Mouse (Mus musculus): ENCODE measurements at regions not wholly inside any gene's neighbourhood (a gene's known extent, or its start where the extent isn't known, plus 50 kb on each side); places are given as distances from the start of the nearest gene placed in this dataset.
"Not testable (repeated sequence)": the region's sequence is repeated elsewhere in the genome, so short reads cannot be mapped to it uniquely, and the experiment has no call there.

DNA sequence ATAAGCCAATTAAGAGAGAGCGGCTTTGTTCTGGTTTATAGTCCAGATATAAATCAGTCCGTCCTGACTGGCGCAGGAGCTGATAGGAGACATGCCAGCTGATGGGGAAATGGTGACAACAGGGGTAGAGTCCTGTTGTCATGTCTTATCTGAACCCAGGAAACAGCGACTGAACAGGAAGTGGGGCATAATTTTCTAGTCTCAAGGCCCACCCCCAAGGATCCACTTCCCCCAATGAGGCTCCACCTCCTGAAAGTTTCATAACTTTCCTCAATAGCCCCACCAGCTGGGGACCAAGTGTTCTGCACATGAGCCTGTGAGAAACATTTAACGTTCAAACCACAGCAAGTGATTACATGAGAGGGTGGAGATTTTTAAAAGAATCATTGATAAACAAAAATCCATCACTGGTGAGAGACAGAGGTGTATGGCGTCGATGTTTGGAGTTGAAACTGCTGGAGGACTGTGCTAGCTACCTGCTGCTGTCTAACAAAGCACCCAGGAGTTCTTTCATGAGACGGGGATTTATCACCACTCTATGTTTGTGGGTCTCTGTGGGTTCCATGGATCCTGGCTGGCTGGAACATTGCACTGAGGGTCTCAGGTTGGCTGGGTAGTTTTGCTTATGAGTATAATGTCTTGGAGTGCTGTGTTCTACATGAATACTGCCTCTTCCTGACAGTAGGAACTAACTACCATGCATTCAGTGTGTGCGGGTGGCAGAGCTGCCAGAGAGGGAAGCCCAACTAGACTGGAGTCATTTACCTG lies 132.0 kb upstream of the Gadl1 start:
- DNase-seq (ENCODE audit: low spot score) = no peak

DNA sequence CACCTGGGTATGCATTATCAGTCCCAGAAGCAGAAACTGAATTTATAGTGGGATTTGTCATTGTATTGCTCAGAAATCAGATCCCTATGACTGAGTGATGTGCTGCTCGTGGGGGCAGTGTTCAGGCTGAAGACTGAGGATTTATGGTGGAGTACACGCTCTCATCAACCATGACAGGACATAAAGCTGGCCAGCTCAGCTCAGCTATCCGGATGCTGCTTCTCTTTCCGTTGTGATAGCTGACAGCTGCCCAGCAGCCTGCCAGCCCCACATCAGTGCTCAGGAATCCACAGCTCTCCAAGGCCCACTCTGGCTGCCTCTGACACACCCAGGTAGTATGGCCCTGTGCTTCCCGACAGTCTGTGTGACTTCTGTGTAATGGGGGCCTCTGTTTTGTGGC lies 130.4 kb upstream of the Gadl1 start:
- DNase-seq (ENCODE audit: low spot score) = no peak

DNA sequence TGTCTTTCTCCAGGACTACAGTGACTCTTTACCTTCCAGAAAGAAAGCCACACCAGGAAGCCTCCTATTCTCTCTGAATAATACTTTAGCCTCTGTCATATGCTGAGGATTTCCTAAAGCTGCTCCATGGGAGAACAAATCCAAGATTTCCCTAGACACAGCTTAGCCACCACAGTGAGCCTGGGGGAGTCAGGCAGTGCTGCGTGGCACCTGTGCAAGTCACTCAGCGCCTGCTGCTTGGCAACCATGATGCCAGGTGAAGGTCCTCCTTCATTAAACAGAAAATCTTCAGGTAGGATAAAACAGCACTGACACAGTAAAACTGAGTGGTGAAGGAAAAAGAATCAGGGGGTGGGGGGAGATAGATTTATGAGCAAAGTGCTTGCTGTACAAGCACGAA lies 109.9 kb upstream of the Gadl1 start:
- DNase-seq (ENCODE audit: low spot score) = no peak

DNA sequence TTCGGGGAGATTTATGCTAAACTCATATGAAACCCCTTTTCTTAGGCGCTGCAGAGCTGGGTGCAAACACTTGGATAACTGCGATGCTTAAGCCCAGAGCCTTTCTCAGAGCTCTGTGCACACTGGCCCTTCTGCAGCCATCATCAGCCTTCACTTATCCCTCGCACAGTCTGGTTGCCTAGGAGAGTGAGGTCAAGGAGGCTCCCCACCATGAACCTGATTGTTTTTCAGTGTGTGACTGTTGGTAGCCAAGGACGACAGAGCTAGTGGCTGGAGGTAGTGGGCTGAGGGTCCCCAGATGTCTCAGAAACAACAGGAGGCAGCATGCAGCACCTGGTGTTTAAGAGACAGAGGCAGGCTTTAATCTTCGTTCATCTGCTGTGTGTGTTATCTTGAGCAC lies 108.6 kb upstream of the Gadl1 start:
- DNase-seq (ENCODE audit: low spot score) = no peak

DNA sequence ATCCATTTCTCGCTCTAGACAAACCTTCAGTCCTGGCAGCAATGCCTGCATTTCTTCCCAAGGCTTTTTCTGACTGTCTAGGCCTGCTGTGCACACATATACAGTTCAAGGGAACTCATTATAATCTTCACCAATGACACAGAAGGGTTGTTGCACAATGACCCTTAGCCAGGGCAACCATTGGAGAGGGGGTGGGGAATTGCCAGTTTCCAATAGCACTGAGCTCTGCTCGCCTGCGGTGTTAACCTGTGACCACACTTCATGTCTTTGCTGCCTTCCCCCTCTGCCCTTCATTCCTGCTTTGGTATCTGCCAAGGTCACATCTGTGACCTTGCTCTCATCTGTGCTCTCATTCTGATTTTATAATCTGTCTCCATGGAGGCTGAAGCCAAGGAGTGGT lies 106.2 kb upstream of the Gadl1 start:
- no peak for DNase-seq (ENCODE audit: low spot score)

DNA sequence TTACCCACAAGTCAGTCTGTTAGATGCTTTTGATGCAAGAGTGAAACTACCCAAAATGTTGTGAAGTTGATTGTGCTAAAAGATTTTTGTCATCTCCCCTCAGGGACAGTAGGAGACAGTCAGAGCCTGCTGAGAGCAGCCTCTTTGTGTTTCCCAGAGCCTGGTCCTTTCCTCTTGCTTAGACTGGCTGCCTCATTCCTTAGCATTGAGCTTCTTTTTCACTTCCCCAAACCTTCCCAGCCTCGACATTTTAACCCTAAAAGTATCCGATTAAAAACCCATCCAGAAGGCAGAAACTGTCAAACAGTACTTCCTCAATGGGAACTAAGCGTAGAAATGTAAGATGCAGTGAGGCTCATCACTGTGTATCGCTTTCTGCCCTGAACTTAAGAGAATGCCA lies 104.0 kb upstream of the Gadl1 start:
- no peak for DNase-seq (ENCODE audit: low spot score)

DNA sequence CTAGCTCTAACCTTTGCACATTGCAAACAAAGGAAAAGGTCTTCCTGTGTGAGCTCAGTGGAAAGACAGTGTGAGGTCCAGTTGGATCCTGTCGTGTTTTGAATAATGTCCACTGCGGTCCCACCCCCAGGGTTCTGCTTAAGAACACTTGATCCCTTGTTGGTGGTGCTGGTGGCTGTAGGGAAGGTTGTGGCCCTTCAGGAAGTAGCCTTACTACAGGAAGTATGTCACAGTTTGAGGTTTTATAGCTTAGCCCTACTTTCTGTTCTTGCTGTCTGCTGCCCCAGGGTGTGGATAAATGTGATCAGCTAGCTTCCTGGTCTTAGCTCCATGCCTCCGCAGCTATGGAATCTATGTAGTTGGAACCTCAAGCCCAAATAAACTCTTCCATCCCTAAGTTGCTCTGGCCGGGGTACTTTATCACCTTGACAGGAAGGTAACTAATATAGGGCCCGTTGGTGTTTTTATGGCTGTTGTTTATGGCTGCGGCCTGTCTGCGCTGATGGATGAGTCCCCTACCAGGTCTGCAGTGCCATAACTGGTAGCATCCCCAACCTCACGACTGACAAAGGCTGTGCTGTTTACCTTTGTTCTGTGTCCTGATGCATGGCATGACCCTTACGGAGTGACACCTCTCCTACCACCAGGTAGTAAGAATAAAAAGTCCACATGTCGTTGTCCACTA lies 103.1 kb upstream of the Gadl1 start:
- no peak for DNase-seq (ENCODE audit: low spot score)

DNA sequence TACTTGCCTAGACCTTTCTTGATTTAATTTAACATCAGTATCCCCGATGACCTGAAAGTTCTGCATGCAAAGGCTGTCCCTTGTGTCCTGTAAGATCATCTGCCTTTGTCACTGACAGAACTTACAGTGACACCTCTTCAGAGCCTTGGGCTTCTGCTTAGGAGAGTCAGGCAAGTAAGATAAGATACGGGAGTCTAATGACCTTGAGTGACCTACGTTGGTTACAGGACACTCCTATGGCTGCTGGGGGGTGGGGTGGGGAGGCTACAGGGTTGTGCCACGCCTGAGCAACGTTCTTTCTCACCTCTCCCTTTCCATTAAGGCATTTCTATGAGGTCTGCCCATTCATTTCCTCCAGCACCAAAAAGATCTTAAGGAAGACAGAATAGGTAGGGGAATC lies 69.1 kb upstream of the Gadl1 start:
- no peak for DNase-seq (ENCODE audit: low spot score)

DNA sequence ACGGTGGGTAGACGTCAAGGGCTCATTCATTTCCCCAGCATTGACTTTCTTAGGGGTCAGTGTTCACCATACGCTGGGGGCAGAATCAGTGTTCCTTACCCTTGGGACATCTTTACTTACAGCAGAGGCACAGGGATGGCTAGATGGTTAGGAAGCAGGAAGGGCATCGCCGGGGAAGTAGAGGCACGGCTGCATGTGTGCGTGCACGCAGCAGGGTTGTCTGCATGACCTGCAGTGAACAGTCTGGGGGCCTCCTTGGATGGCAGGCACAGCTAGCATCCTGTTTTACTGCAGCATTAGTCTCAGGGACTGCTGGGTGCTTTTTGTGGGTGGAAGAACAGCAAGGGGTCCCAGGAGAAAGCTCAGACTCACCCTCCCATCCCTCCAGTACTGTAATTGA lies 68.5 kb upstream of the Gadl1 start:
- DNase-seq (ENCODE audit: low spot score) = no peak

DNA sequence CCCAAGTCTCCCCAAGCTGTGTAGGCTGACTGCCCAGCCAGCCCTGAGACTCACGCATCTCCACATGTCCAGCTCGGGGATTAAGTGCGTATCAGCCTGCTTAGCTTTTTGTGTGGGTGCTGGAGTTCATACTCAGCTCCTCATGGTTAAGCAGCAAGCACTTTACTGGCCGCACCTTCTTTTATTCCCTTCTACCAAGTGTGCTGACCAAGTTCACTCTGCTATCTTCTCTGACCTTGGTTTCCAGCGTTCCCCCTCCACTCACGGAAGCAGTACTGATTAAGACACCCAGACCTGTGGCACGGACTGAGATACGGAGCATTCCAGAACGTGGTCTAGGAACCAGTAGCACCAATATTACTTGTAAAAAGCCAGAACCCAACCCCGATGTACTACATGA lies 67.6 kb upstream of the Gadl1 start:
- DNase-seq (ENCODE audit: low spot score) = no peak

DNA sequence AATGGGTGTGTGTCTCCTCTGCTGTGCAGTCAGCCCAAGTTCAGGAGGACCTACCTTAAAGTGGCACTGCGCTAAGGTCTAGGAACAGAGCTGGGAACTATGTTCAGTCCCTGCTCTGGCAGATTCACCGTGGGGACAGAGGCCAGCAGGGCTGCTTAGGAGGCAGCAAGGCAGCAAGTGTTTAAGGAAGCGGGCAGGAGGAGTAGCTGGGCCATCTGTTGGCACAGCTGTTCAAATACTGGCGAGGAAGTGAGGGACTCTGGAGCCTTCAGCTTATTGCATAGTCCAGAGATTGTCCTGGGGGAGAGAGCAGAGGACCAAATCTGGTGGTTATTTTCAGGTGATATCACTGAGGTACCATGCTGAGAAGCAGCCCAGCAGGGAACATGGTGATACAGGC lies 64.9 kb upstream of the Gadl1 start:
- DNase-seq (ENCODE audit: low spot score) = no peak

DNA sequence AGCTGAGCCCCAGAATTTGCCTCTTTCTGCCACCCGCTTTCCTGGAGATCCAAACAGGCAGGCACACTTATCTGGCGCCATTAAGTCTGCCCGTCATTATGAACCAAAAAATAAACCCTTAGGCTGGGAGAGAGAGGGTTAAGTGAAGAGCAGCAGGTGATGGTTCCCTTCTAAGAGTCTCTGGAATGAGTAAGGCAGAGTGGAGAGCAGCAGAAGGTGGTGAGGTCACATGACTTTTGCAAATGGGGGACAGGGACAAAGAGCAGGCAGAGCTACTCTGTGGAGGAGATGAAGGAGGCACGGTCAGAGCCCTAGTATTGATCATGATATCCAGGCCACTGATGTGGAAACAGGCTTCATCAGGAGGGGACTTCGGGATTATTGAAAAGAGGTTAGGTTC lies 64.2 kb upstream of the Gadl1 start:
- no peak for DNase-seq (ENCODE audit: low spot score)

DNA sequence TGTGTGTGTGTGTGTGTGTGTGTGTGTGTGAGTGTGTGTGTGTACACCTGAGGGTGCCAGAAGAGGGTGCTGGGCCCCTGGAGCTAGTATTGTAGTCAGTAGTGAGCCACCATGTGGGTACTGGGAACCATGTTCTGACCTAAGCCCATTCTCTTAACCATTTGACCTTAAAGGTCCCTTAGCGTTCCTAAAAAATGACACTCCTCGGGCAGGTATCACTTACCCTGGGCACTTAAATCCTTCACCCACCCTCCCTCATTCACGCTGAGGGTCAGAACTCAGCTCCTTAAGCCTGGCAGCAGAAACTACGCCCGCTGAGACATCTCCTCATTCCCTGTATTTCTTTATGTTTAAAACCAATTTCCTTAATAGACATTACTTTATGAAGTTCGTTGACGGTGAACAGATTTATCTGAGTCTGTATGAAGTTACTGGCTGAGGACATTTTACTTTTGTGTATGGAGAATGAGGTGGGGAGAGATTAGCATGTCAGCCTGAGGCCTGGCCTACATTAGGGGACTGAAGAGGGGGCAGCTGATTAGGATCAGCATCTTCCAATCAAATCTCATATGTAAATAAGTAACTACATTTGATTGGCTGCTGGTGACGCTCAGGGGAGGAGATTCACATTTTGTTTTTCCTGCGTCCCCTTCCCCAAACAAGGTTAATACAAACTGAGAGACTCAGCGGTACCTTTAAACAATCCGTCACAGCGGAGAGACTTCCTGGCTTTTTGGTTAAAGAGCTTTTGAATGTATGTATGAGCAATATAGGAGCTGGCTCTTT lies 61.8 kb upstream of the Gadl1 start:
- no peak for DNase-seq (ENCODE audit: low spot score)

DNA sequence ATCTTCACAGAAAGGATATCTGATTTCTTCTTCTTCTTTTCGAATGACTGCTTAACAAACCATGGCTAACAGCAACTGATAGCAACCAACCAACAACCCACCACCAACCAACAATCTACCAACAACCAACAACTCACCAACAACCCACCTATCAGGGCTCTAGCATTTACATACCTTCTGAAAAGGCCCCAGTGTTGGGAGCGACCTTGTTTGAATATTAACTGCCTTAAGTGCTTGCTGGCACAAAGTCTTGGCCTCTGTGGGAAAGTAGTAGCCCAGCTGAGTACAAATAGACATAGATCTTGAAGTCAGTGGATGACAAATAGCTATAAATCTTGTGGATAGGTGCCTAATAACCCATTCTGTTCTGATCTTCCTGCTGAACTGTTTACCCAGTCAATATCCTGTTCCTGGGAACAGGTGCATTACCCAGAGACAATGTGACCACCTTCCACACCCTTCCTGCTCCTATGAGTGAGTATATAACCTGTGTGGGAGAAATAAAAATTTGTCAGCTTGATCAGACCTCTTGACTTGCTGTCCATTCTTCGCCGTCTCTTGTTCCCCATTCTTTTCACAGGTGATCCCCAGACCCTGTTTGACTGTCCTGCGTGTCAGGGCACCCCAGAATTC lies 55.9 kb upstream of the Gadl1 start:
- not testable (repeated sequence) for DNase-seq (ENCODE audit: low spot score)

DNA sequence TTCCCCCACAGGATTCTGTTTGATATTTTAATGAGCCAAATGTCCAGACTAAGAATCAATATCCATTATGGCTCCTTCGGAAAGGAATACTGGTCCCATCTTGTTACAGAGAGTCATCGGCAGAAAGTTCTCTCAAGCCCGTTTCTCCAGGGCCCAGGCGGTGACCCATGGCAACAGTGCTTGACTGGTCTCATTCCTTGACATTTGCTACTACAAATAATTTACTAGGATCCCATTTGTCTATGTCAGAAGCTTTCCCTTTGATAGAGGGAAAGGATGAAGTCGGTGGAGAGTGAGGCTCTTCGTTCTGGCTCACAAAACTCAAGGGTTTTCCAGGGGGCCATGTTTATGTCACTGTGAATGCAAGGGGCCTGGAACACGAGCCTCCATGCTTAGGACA lies 52.0 kb upstream of the Gadl1 start:
- DNase-seq (ENCODE audit: low spot score) = no peak

DNA sequence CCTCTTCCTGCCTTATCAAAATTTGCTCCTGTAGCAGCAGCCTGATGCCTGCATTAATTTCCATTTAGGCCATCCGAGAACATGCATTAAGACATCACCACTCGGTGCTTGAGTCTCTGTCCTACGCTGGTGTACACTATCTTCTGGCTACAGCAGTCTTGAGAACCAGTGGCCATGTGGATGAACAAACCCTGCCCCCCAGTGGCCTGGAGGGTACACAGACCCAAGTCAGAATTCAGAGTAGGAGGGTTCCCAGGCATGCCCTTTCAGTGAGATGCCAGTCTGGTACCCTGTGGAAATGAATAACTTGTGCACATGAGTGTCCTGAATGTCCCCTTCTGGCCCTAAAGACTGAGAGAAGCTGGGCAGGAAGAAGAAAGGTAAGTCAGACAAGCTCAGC lies 50.4 kb upstream of the Gadl1 start:
- DNase-seq (ENCODE audit: low spot score) = no peak
